Mouse (Mus musculus): Measurements from ENCODE around the gene Wscd1.

Gene Wscd1

GRCm38 (mm10) chr11:71769744-71770143 lies 20.0 kb downstream of the Wscd1 start:
- no peak for DNase-seq (ENCODE audit: low read depth in 1 of 2, low spot score in 2 of 2)

- no peak for DNase-seq (ENCODE audit: low read depth in 1 of 2, low spot score in 2 of 2)
Observed at GRCm38 (mm10) chr11:71770479-71770878, 20.8 kb downstream of the Wscd1 start.

- no peak for DNase-seq (ENCODE audit: low read depth in 1 of 2, low spot score in 2 of 2)
Observed at GRCm38 (mm10) chr11:71771074-71771473, 21.4 kb downstream of the Wscd1 start.

- no peak for DNase-seq (ENCODE audit: low read depth in 1 of 2, low spot score in 2 of 2)
Observed at GRCm38 (mm10) chr11:71772056-71772455, 22.3 kb downstream of the Wscd1 start.

- DNase-seq (ENCODE audit: low read depth in 1 of 2, low spot score in 2 of 2) = no peak
Observed at GRCm38 (mm10) chr11:71772802-71773201, 23.1 kb downstream of the Wscd1 start.

GRCm38 (mm10) chr11:71773986-71774767 lies 24.5 kb downstream of the Wscd1 start:
- no peak for DNase-seq (ENCODE audit: low read depth in 1 of 2, low spot score in 2 of 2)

- no peak for DNase-seq (ENCODE audit: low read depth in 1 of 2, low spot score in 2 of 2)
Observed at GRCm38 (mm10) chr11:71775056-71775455, 25.3 kb downstream of the Wscd1 start.

- no peak for DNase-seq (ENCODE audit: low read depth in 1 of 2, low spot score in 2 of 2)
Observed at GRCm38 (mm10) chr11:71779642-71780041, 29.9 kb downstream of the Wscd1 start.

- no peak for DNase-seq (ENCODE audit: low read depth in 1 of 2, low spot score in 2 of 2)
Observed at GRCm38 (mm10) chr11:71781737-71782354, 32.1 kb downstream of the Wscd1 start.

- DNase-seq (ENCODE audit: low read depth in 1 of 2, low spot score in 2 of 2) = no peak
Observed at GRCm38 (mm10) chr11:71785499-71785898, 35.8 kb downstream of the Wscd1 start.

- DNase-seq (ENCODE audit: low read depth in 1 of 2, low spot score in 2 of 2) = no peak
Observed at GRCm38 (mm10) chr11:71788209-71788608, 38.5 kb downstream of the Wscd1 start.

GRCm38 (mm10) chr11:71790227-71790626 lies 40.5 kb downstream of the Wscd1 start:
- DNase-seq (ENCODE audit: low read depth in 1 of 2, low spot score in 2 of 2) = no peak

- DNase-seq (ENCODE audit: low read depth in 1 of 2, low spot score in 2 of 2) = no peak
Observed at GRCm38 (mm10) chr11:71799206-71799605, 49.5 kb downstream of the Wscd1 start.

- no peak for DNase-seq (ENCODE audit: low read depth in 1 of 2, low spot score in 2 of 2)
Observed at GRCm38 (mm10) chr11:71808521-71808920, 58.8 kb downstream of the Wscd1 start.

- no peak for DNase-seq (ENCODE audit: low read depth in 1 of 2, low spot score in 2 of 2)
Observed at GRCm38 (mm10) chr11:71811828-71812227, 62.1 kb downstream of the Wscd1 start.

- DNase-seq (ENCODE audit: low read depth in 1 of 2, low spot score in 2 of 2) = no peak
Observed at GRCm38 (mm10) chr11:71812921-71813320, 63.2 kb downstream of the Wscd1 start.

GRCm38 (mm10) chr11:71814511-71814910 lies 64.8 kb downstream of the Wscd1 start:
- no peak for DNase-seq (ENCODE audit: low read depth in 1 of 2, low spot score in 2 of 2)

GRCm38 (mm10) chr11:71815326-71815725 lies 65.6 kb downstream of the Wscd1 start:
- no peak for DNase-seq (ENCODE audit: low read depth in 1 of 2, low spot score in 2 of 2)

GRCm38 (mm10) chr11:71816918-71817317 lies 67.2 kb downstream of the Wscd1 start:
- no peak for DNase-seq (ENCODE audit: low read depth in 1 of 2, low spot score in 2 of 2)

- no peak for DNase-seq (ENCODE audit: low read depth in 1 of 2, low spot score in 2 of 2)
Observed at GRCm38 (mm10) chr11:71817341-71817740, 67.6 kb downstream of the Wscd1 start.

- DNase-seq (ENCODE audit: low read depth in 1 of 2, low spot score in 2 of 2) = no peak
Observed at GRCm38 (mm10) chr11:71818111-71818510, 68.4 kb downstream of the Wscd1 start.

- DNase-seq (ENCODE audit: low read depth in 1 of 2, low spot score in 2 of 2) = no peak
Observed at GRCm38 (mm10) chr11:71819901-71820300, 70.2 kb downstream of the Wscd1 start.

GRCm38 (mm10) chr11:71820847-71821246 lies 71.1 kb downstream of the Wscd1 start:
- DNase-seq (ENCODE audit: low read depth in 1 of 2, low spot score in 2 of 2) = no peak

Measured in monocyte, adult 2 months (primary cell).